Mouse (Mus musculus) MEL (cell line): ENCODE measurements around the gene Mrvi1. TPM values are rescaled to one million over a fixed set of nuclear protein-coding genes. Genes with fewer than 3 reads are reported as not detected.

ENCODE experiments used
- DNase-seq: peaks from one replicate; pipeline ENCODE4 v3.0.0; 2011; ENCODE audit warnings: low read depth, low spot score
- H3K27ac ChIP-seq: 2 replicates; pipeline ENCODE4 v1.5.1; 2012; ENCODE audit warnings: low read depth, mild to moderate bottlenecking, control low read depth, low read length, moderate library complexity; ENCODE audit not compliant: control insufficient read depth
- H3K27me3 ChIP-seq, 2 experiments: fragments of 150-350 bp in 1 of 2; sonication (generic) in 1 of 2; 2 replicates each; pipeline ENCODE4 v1.6.1; 2012; ENCODE audit warnings: low read length in 2 of 2, mild to moderate bottlenecking in 2 of 2, improper control_type of control experiment in 1 of 2, moderate library complexity in 1 of 2; ENCODE audit not compliant: insufficient read depth in 2 of 2, control insufficient read depth in 1 of 2
- H3K36me3 ChIP-seq, 2 experiments: 2 replicates each; pipeline ENCODE4 v1.6.1; 2012 to 2014; ENCODE audit warnings: low read length in 2 of 2, improper control_type of control experiment in 1 of 2, inconsistent platforms in 1 of 2, mild to moderate bottlenecking in 1 of 2; ENCODE audit not compliant: insufficient read depth in 2 of 2, control insufficient read depth in 1 of 2
- H3K4me1 ChIP-seq, 2 experiments: fragments of 150-350 bp in 1 of 2; sonication (generic) in 1 of 2; 2 replicates each; pipeline ENCODE4 v1.6.1; 2012; ENCODE audit warnings: low read length in 2 of 2, improper control_type of control experiment in 1 of 2, mild to moderate bottlenecking in 1 of 2; ENCODE audit not compliant: insufficient read depth in 2 of 2, control insufficient read depth in 1 of 2
- H3K4me3 ChIP-seq, 2 experiments: fragments of 150-350 bp in 1 of 2; sonication (generic) in 1 of 2; 2 replicates each; pipeline ENCODE4 v1.5.1; 2012; ENCODE audit warnings: low read depth in 2 of 2, low read length in 2 of 2, mild to moderate bottlenecking in 2 of 2, moderate library complexity in 2 of 2, control low read depth in 1 of 2, improper control_type of control experiment in 1 of 2; ENCODE audit not compliant: control insufficient read depth in 1 of 2, insufficient read depth in 1 of 2
- H3K79me2 ChIP-seq: 2 replicates; pipeline ENCODE4 v1.6.1; 2012; ENCODE audit warnings: mild to moderate bottlenecking, low read length, moderate library complexity; ENCODE audit not compliant: control insufficient read depth, poor library complexity, insufficient read depth
- H3K9ac ChIP-seq: 2 replicates; pipeline ENCODE4 v1.6.1; 2012; ENCODE audit warnings: low read depth, mild to moderate bottlenecking, control low read depth, low read length, moderate library complexity; ENCODE audit not compliant: control insufficient read depth, poor library complexity, severe bottlenecking
- H3K9me3 ChIP-seq: fragments of 150-350 bp; sonication (generic); replicated peaks from 2 replicates; pipeline ENCODE4 v1.6.1; 2012; ENCODE audit warnings: mild to moderate bottlenecking, low read length, improper control_type of control experiment, moderate library complexity; ENCODE audit not compliant: insufficient read depth
- EP300 ChIP-seq, 2 experiments: IDR thresholded peaks; 2 replicates each; pipeline ENCODE4 v1.6.1; 2011; ENCODE audit warnings: improper control_type of control experiment in 2 of 2, low read length in 2 of 2, low read depth in 1 of 2, mild to moderate bottlenecking in 1 of 2
- ETS1 ChIP-seq: IDR thresholded peaks from 2 replicates; pipeline ENCODE4 v1.6.1; 2012; ENCODE audit warnings: low read depth, mild to moderate bottlenecking, inconsistent platforms, low read length, improper control_type of control experiment, moderate library complexity
- GATA1 ChIP-seq: IDR thresholded peaks from 2 replicates; pipeline ENCODE4 v1.6.1; 2011; ENCODE audit warnings: low read depth, low read length, improper control_type of control experiment
- JUND ChIP-seq: IDR thresholded peaks from 2 replicates; pipeline ENCODE4 v1.6.1; 2011; ENCODE audit warnings: low read depth, mild to moderate bottlenecking, improper control_type of control experiment, low read length
- KAT2A ChIP-seq: conservative IDR thresholded peaks from 2 replicates; pipeline ENCODE4 v1.6.1; 2012; ENCODE audit warnings: low read depth, low read length, improper control_type of control experiment, inconsistent platforms
- MAX ChIP-seq: IDR thresholded peaks from 2 replicates; pipeline ENCODE4 v1.6.1; 2011; ENCODE audit warnings: low read length, improper control_type of control experiment
- MAZ ChIP-seq: IDR thresholded peaks from 2 replicates; pipeline ENCODE4 v1.6.1; 2012; ENCODE audit warnings: low read depth, mild to moderate bottlenecking, inconsistent platforms, low read length, improper control_type of control experiment
- MEF2A ChIP-seq: IDR thresholded peaks from 2 replicates; pipeline ENCODE4 v1.6.1; 2014; ENCODE audit warnings: low read depth, mild to moderate bottlenecking, inconsistent platforms, low read length, improper control_type of control experiment; ENCODE audit not compliant: poor library complexity, insufficient replicate concordance, severe bottlenecking; ENCODE audit errors: extremely low read depth
- MYB ChIP-seq: IDR thresholded peaks from 2 replicates; pipeline ENCODE4 v1.6.1; 2011; ENCODE audit warnings: mild to moderate bottlenecking, low read depth, low read length, improper control_type of control experiment
- NELFE ChIP-seq: IDR thresholded peaks from 2 replicates; pipeline ENCODE4 v1.6.1; 2011; ENCODE audit warnings: low read depth, low read length, improper control_type of control experiment
- POLR2AphosphoS2 ChIP-seq: IDR thresholded peaks from 2 replicates; pipeline ENCODE4 v1.6.1; 2011; ENCODE audit warnings: low read length, improper control_type of control experiment
- POLR2AphosphoS5 ChIP-seq: IDR thresholded peaks from 2 replicates; pipeline ENCODE4 v1.6.1; 2012; ENCODE audit warnings: low read depth, borderline replicate concordance, mild to moderate bottlenecking, inconsistent platforms, low read length, moderate library complexity, mixed read lengths
- RCOR1 ChIP-seq: IDR thresholded peaks from 2 replicates; pipeline ENCODE4 v1.6.1; 2012; ENCODE audit warnings: low read depth, mild to moderate bottlenecking, inconsistent platforms, low read length, improper control_type of control experiment
- SIN3A ChIP-seq: IDR thresholded peaks from 2 replicates; pipeline ENCODE4 v1.6.1; 2012; ENCODE audit warnings: low read length, improper control_type of control experiment, inconsistent platforms
- TAL1 ChIP-seq: IDR thresholded peaks from 2 replicates; pipeline ENCODE4 v1.6.1; 2012; ENCODE audit warnings: mild to moderate bottlenecking, inconsistent platforms, low read length, moderate library complexity, mixed read lengths
- UBTF ChIP-seq: IDR thresholded peaks from 2 replicates; pipeline ENCODE4 v1.6.1; 2012; ENCODE audit warnings: low read depth, mild to moderate bottlenecking, inconsistent platforms, low read length, improper control_type of control experiment, moderate library complexity, borderline replicate concordance; ENCODE audit not compliant: insufficient read depth
- USF1 ChIP-seq: IDR thresholded peaks from 2 replicates; pipeline ENCODE4 v1.6.1; 2014; ENCODE audit warnings: low read depth, mild to moderate bottlenecking, inconsistent platforms, low read length, improper control_type of control experiment, moderate library complexity
- ZKSCAN1 ChIP-seq: IDR thresholded peaks from 2 replicates; pipeline ENCODE4 v1.6.1; 2012; ENCODE audit warnings: low read depth, mild to moderate bottlenecking, inconsistent platforms, low read length, improper control_type of control experiment, moderate library complexity
- ZMIZ1 ChIP-seq: IDR thresholded peaks from 2 replicates; pipeline ENCODE4 v1.6.1; 2012; ENCODE audit warnings: low read depth, mild to moderate bottlenecking, inconsistent platforms, low read length, improper control_type of control experiment, moderate library complexity
- ZNF384 ChIP-seq: IDR thresholded peaks from 2 replicates; pipeline ENCODE4 v1.6.1; 2012; ENCODE audit warnings: low read depth, mild to moderate bottlenecking, inconsistent platforms, low read length, improper control_type of control experiment
- polyA plus RNA-seq, 2 experiments: library from polyadenylated mRNA; stranded (reverse) in 1 of 2; unstranded in 1 of 2; fragments of >175 nt in 1 of 2; fragments of >200 nt in 1 of 2; gene quantifications; 2 replicates each; pipeline versions ENCODE4 v1.2.1 to v1.2.4; 2012; ENCODE audit warnings: low replicate concordance in 2 of 2, low read depth in 1 of 2; ENCODE audit not compliant: insufficient read length in 2 of 2, insufficient read depth in 1 of 2, missing spikeins in 1 of 2
- total RNA-seq: library from RNA; depleted of rRNA; stranded (reverse); fragments of 300-350 nt; gene quantifications from 2 replicates; pipeline ENCODE4 v1.2.3, GENCODE M21; 2012

Mrvi1 gene
- total and polyA plus RNA-seq, 3 experiments = 0.19 to 0.92 TPM; not detected in 1

- DNase-seq = no peak
- Histone ChIP-seq H3K4me3 (no peak overlapping the region), H3K4me1 (peaks cover 2 to 11% of the 10 kb centered on the region in 2 experiments; a peak in 3 of 4 replicates), H3K27me3 (no peaks in the 10 kb centered on the region), H3K27ac (no peak overlapping the region), H3K9ac (no peak overlapping the region), H3K79me2 (no peaks in the 10 kb centered on the region), H3K9me3 (no peaks in the 10 kb centered on the region), H3K36me3 (peaks cover 0 to 7% of the 10 kb centered on the region in 2 experiments; a peak in 2 of 4 replicates)
- TF ChIP-seq KAT2A (no peak), USF1 (no peak), POLR2AphosphoS5 (no peak), ZKSCAN1 (no peak), POLR2AphosphoS2 (no peak), NELFE (no peak), JUND (no peak), TAL1 (no peak), ZNF384 (no peak), SIN3A (no peak), MAZ (no peak), ZMIZ1 (no peak), MYB (no peak)
Measured at GRCm38 (mm10) chr7:110962497-110962896, 19.8 kb downstream of the Mrvi1 start.

GRCm38 (mm10) chr7:110956422-110957170, 25.7 kb downstream of the Mrvi1 start:
- H3K79me2 ChIP-seq = no peaks in the 10 kb centered on the region
- H3K9me3 ChIP-seq = no peaks in the 10 kb centered on the region
- peak overlapping the region; percentile 7; the same call in 1 of the 2 replicates for H3K27ac ChIP-seq
- no peak overlapping the region for H3K9ac ChIP-seq
- no peak for DNase-seq
- H3K4me3 ChIP-seq = no peak overlapping the region
- peaks cover 0 to 45% of the 10 kb centered on the region in 2 experiments; a peak in 2 of 4 replicates for H3K36me3 ChIP-seq
- H3K4me1 ChIP-seq = peaks cover 22 to 48% of the 10 kb centered on the region in 2 experiments
- H3K27me3 ChIP-seq = no peaks in the 10 kb centered on the region
- TF ChIP-seq JUND (no peak), ZMIZ1 (no peak)

GRCm38 (mm10) chr7:110955576-110955975, 26.7 kb downstream of the Mrvi1 start:
- no peak for DNase-seq
- Histone ChIP-seq H3K27me3 (no peaks in the 10 kb centered on the region), H3K36me3 (peaks cover 0 to 45% of the 10 kb centered on the region in 2 experiments; a peak in 2 of 4 replicates), H3K9ac (no peak overlapping the region), H3K9me3 (no peaks in the 10 kb centered on the region), H3K27ac (peak overlapping the region; percentile 58; the same call in 1 of the 2 replicates), H3K79me2 (no peaks in the 10 kb centered on the region), H3K4me3 (no peak overlapping the region), H3K4me1 (peaks cover 22 to 49% of the 10 kb centered on the region in 2 experiments)
- TF ChIP-seq EP300 (IDR thresholded peaks at IDR 0.05; ENCODE audit: low read depth in 1 of 2, low read length in 2 of 2) (0 out of 4 replicates have a peak, but pooled peaks of 1 of the 2 experiments have one; percentile 26), USF1 (peak; percentile 35), ETS1 (peak; percentile 18; the same call in 1 of the 2 replicates), ZNF384 (peak; percentile 67; the same call in 1 of the 2 replicates), MAX (no peak), TAL1 (no peak), UBTF (no peak), RCOR1 (peak; percentile 50), MEF2A (peak; percentile 17; the same call in 1 of the 2 replicates), GATA1 (no peak)
